Mouse (Mus musculus): ENCODE data around the gene Hist1h3c. TPM values are rescaled to one million over a fixed set of nuclear protein-coding genes. Genes with fewer than 3 reads are reported as not detected.
"Not testable (repeated sequence)": the region's sequence is repeated elsewhere in the genome, so short reads cannot be mapped to it uniquely, and the experiment has no call there.

Hist1h3c gene
- polyA plus RNA-seq, 1 experiment from 2014 or later: 1.6 TPM

DNA sequence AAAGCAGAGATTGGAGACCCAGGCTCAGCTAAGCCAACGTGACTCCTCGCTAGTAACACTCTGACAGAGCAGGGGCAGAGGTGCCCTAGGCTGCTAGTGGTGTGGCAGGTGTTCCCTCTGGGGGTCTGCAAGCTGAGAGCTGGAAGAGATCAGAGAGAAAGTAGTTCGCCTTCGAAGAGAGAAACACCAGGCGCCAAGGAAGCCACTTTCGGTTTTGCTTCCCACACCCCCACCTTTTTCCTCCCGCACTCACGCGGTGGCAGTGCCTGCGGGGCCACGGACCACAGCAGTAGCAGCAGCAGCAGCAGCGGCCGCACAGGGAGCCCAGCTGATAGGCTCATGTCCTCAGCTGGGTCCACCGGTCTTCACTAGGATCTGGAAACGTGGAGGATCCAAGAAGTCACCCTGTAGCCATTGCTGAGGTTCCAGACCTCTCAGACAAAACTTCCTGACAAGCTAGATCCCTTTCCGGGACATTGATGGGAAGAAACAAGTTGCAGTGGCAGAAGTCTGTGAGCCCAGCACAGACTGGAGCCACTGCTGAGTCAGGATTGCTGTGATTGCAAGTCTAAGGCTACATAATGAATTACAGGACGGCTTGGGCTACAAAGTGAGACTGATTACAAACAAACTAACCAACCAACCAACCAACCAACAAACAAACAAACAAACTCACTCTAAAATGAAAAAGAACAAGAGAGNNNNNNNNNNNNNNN lies 34.9 kb downstream of the Hist1h3c start, which contains the start of gene Hfe:
Hfe (minus strand) TSS at position 481 of the 716 bp plus-strand sequence.
- Histone ChIP-seq H3K9me3 (ENCODE audit: control insufficient read depth, low read length) (no peaks in the 10 kb centered on the region), H3K9ac (replicated peaks; ENCODE audit: low read depth, low read length) (peak within 1 kb of the TSS; percentile 43), H3K27me3 (replicated peaks; ENCODE audit: control insufficient read depth, insufficient read depth, low read length) (no peaks in the 10 kb centered on the region; the same call in 1 of the 2 replicates), H3K4me3 (replicated peaks; ENCODE audit: low read length) (peak within 1 kb of the TSS; percentile 35), H3K27ac (ENCODE audit: low read length) (no peak within 1 kb of the TSS), H3K4me2 (ENCODE audit: low read length) (peak within 1 kb of the TSS; percentile 56), H3K36me3 (ENCODE audit: control insufficient read depth, insufficient read depth) (no peaks in the 10 kb centered on the region), H3K4me1 (replicated peaks; ENCODE audit: control insufficient read depth, insufficient read depth, low read length) (peaks cover 12% of the 10 kb centered on the region)
- 0 out of 2 replicates have a peak, but pooled peaks have one; percentile 40 for ATAC-seq
- WGBS: 5% methylated on average over 17 of the region's 17 CpGs

DNA sequence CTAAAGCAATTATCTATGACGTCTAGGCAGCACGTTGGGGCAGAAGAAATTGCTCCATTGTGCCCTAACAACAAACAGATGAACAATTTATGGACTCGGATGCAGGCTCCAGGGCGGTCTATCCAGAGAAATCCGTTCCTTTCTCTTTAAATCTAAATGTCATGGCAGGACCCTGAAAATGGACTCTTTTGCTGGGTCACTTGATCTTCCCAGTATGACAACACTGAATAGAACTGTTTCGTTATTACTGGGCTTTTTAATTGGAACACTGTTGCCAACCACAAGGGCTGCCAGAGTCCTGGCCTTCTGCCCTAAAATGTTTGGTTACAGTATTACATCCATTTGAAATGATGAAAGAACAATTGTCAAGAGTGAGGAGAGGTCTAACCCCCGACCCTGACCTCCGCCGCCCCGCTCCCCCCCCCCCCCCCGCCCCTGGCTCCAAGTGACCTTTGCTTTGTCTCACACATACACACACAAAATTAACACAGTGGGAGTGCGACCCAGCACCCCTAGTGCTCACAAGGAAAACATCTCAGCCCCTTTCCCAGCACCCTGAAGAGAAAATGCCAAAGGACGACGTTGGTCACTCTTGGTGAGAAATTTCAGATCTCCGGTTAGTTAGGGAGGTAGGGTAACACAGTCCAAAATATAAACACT lies 35.6 kb downstream of the Hist1h3c start:
- 15% methylated on average over 15 of the region's 15 CpGs for WGBS
- H3K27me3 ChIP-seq (replicated peaks; ENCODE audit: control insufficient read depth, insufficient read depth, low read length): no peaks in the 10 kb centered on the region; the same call in 1 of the 2 replicates
- no peaks in the 10 kb centered on the region for H3K36me3 ChIP-seq (ENCODE audit: control insufficient read depth, insufficient read depth)
- ATAC-seq: no peak
- peaks cover 12% of the 10 kb centered on the region for H3K4me1 ChIP-seq (replicated peaks; ENCODE audit: control insufficient read depth, insufficient read depth, low read length)
- H3K4me2 ChIP-seq (ENCODE audit: low read length): peak overlapping the region; percentile 56
- no peaks in the 10 kb centered on the region for H3K9me3 ChIP-seq (ENCODE audit: control insufficient read depth, low read length)
- peak overlapping the region; percentile 43 for H3K9ac ChIP-seq (replicated peaks; ENCODE audit: low read depth, low read length)
- peak overlapping the region; percentile 35 for H3K4me3 ChIP-seq (replicated peaks; ENCODE audit: low read length)
- no peak overlapping the region for H3K27ac ChIP-seq (ENCODE audit: low read length)

DNA sequence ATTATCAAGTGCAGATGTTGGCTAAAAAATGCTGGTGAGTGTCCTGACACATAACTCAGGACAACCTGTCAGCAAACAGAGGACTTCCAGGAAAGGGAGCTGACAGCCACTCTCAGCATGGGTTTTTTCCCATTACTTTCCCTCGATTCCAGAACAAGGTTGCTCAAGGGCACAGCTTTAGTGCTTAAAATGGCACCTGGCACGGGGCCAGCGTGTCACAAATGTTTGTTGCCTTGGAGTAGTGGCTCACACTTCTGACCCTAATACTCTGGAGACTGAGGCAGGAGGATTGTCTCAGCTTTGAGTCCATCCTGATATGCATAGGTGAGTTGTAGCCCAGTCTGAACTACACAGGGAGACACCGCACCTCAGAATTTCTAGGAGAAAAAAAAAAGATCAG lies 36.7 kb downstream of the Hist1h3c start:
- H3K27me3 ChIP-seq (replicated peaks; ENCODE audit: control insufficient read depth, insufficient read depth, low read length): no peaks in the 10 kb centered on the region; the same call in 1 of the 2 replicates
- ATAC-seq: no peak
- H3K4me3 ChIP-seq (replicated peaks; ENCODE audit: low read length): no peak overlapping the region
- WGBS: 82% methylated on average over 4 of the region's 4 CpGs
- H3K4me1 ChIP-seq (replicated peaks; ENCODE audit: control insufficient read depth, insufficient read depth, low read length): peaks cover 12% of the 10 kb centered on the region
- H3K27ac ChIP-seq (ENCODE audit: low read length): no peak overlapping the region
- no peak overlapping the region for H3K4me2 ChIP-seq (ENCODE audit: low read length)
- H3K36me3 ChIP-seq (ENCODE audit: control insufficient read depth, insufficient read depth): no peaks in the 10 kb centered on the region
- H3K9ac ChIP-seq (replicated peaks; ENCODE audit: low read depth, low read length): no peak overlapping the region
- H3K9me3 ChIP-seq (ENCODE audit: control insufficient read depth, low read length): no peaks in the 10 kb centered on the region

DNA sequence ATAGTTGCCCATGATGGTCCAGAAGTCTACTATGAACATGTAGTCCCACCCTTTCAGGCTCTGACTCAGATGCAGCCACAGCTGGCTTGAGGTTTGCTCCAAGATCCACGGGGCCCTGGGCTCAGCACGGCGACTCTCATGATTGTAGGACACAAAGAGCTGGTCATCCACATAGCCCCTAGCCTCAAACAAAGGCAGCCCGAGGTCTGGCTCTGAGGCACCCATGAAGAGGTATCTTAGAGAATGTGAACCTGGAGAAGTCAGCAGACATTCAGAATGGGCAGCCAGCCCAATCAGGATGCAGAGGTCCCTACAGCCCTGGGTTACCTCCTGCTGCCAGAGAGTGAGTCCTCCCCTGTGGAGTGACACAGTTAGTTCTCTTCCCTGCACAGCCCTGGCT lies 37.4 kb downstream of the Hist1h3c start:
- no peak for ATAC-seq
- Histone ChIP-seq H3K4me3 (replicated peaks; ENCODE audit: low read length) (no peak overlapping the region), H3K36me3 (ENCODE audit: control insufficient read depth, insufficient read depth) (no peaks in the 10 kb centered on the region), H3K9me3 (ENCODE audit: control insufficient read depth, low read length) (no peaks in the 10 kb centered on the region), H3K27me3 (replicated peaks; ENCODE audit: control insufficient read depth, insufficient read depth, low read length) (no peaks in the 10 kb centered on the region; the same call in 1 of the 2 replicates), H3K27ac (ENCODE audit: low read length) (no peak overlapping the region), H3K9ac (replicated peaks; ENCODE audit: low read depth, low read length) (no peak overlapping the region), H3K4me2 (ENCODE audit: low read length) (no peak overlapping the region), H3K4me1 (replicated peaks; ENCODE audit: control insufficient read depth, insufficient read depth, low read length) (peaks cover 12% of the 10 kb centered on the region)
- WGBS: 87% methylated on average over 4 of the region's 4 CpGs

DNA sequence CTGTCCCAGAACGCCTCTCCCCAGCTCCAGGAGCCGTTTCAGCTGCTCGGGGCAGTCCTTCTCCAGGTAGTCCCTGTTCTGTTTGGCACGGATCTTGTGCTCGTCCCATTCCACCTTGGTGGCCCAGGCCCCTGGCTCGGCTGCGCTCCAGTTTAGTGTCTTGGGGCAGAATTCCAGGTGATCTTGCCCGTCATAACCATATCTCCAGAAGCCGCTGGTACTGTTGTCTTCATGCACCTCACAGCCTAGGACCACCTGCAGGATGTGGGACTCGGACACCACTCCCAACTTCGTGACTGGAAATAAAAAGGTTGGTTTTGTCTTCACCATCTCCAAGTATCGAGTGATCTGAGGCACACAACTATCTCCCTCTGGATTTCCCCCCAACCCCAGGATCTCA lies 38.6 kb downstream of the Hist1h3c start:
- no peak for ATAC-seq
- Histone ChIP-seq H3K9me3 (ENCODE audit: control insufficient read depth, low read length) (no peaks in the 10 kb centered on the region), H3K4me1 (replicated peaks; ENCODE audit: control insufficient read depth, insufficient read depth, low read length) (peaks cover 12% of the 10 kb centered on the region), H3K4me3 (replicated peaks; ENCODE audit: low read length) (no peak overlapping the region), H3K4me2 (ENCODE audit: low read length) (no peak overlapping the region), H3K9ac (replicated peaks; ENCODE audit: low read depth, low read length) (no peak overlapping the region), H3K27ac (ENCODE audit: low read length) (no peak overlapping the region), H3K27me3 (replicated peaks; ENCODE audit: control insufficient read depth, insufficient read depth, low read length) (no peaks in the 10 kb centered on the region; the same call in 1 of the 2 replicates), H3K36me3 (ENCODE audit: control insufficient read depth, insufficient read depth) (no peaks in the 10 kb centered on the region)
- WGBS: 91% methylated on average over 12 of the region's 12 CpGs

DNA sequence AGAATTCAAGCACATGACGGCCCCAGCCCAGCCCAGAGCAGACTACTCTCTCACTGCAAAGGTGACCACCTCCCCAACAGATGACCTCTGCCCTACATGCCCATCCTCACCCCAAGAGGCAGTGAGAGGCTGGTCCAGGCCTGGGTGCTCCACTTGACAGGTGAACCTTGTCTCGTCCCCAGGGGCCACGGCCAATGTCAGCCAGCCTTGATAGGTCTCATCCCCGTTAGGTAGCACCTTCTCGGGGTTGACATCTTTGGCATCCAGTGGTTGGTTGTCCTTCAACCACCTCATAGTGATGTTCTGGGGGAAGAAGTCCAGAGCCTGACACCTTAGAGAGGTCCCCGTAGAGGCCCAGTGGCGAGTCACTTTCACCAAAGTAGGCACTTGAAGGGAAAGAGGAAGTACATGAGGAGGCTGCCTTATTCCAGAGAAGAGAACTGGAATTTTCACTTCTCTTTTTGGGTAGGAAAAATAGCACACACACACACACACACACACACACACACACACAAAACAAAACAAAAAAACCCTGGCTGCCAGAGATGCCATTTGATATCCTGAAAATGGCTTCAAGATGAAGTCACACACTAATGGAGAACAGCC lies 39.5 kb downstream of the Hist1h3c start:
- 97% methylated on average over 7 of the region's 7 CpGs for WGBS
- Histone ChIP-seq H3K4me1 (replicated peaks; ENCODE audit: control insufficient read depth, insufficient read depth, low read length) (peaks cover 12% of the 10 kb centered on the region), H3K27ac (ENCODE audit: low read length) (no peak overlapping the region), H3K4me2 (ENCODE audit: low read length) (no peak overlapping the region), H3K9me3 (ENCODE audit: control insufficient read depth, low read length) (no peaks in the 10 kb centered on the region), H3K27me3 (replicated peaks; ENCODE audit: control insufficient read depth, insufficient read depth, low read length) (no peaks in the 10 kb centered on the region), H3K9ac (replicated peaks; ENCODE audit: low read depth, low read length) (no peak overlapping the region), H3K36me3 (ENCODE audit: control insufficient read depth, insufficient read depth) (no peaks in the 10 kb centered on the region), H3K4me3 (replicated peaks; ENCODE audit: low read length) (no peak overlapping the region)
- ATAC-seq: no peak

DNA sequence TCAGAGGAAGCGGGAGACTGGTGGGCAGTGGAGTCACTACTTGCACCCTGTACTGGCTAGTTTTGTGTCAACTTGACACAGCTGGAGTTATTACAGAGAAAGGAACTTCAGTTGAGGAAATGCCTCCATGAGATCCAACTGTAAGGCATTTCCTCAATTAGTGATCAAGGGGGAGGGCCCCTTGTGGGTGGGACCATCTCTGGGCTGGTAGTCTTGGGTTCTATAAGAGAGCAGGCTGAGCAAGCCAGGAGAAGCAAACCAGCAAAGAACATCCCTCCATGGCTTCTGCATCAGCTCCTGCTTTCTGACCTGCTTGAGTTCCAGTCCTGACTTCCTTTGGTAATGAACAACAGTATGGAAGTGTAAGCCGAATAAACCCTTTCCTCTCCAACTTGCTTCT lies 42.6 kb downstream of the Hist1h3c start:
- H3K9ac ChIP-seq (replicated peaks; ENCODE audit: low read depth, low read length); H3K27me3 ChIP-seq (replicated peaks; ENCODE audit: control insufficient read depth, insufficient read depth, low read length); H3K9me3 ChIP-seq (ENCODE audit: control insufficient read depth, low read length); ATAC-seq; H3K4me3 ChIP-seq (replicated peaks; ENCODE audit: low read length); H3K36me3 ChIP-seq (ENCODE audit: control insufficient read depth, insufficient read depth); H3K4me1 ChIP-seq (replicated peaks; ENCODE audit: control insufficient read depth, insufficient read depth, low read length); H3K27ac ChIP-seq (ENCODE audit: low read length); H3K4me2 ChIP-seq (ENCODE audit: low read length): not testable (repeated sequence)
- WGBS: 86% methylated on average over 2 of the region's 2 CpGs

DNA sequence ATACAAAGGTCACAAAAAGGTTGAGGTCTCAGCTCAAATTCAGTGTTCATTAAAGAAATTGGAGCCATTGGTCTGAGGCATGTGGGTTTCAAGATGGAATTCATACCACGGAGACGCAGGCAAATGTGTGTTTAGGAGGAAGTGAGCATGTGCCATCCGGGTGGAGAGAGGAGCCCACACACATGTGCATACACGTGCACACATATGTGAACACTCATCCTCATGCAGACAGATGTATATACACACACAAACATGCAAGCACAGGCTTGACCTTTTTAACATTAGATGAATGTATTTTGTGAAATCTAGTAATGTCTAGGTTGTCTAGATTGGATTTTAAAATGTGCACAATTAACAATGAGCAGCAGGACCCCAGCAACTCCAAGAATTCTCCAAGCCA lies 43.2 kb downstream of the Hist1h3c start:
- ATAC-seq: no peak
- H3K9ac ChIP-seq (replicated peaks; ENCODE audit: low read depth, low read length): no peak overlapping the region
- 84% methylated on average over 4 of the region's 4 CpGs for WGBS
- no peaks in the 10 kb centered on the region for H3K36me3 ChIP-seq (ENCODE audit: control insufficient read depth, insufficient read depth)
- H3K4me2 ChIP-seq (ENCODE audit: low read length): no peak overlapping the region
- peaks cover 4% of the 10 kb centered on the region for H3K4me1 ChIP-seq (replicated peaks; ENCODE audit: control insufficient read depth, insufficient read depth, low read length)
- no peaks in the 10 kb centered on the region for H3K27me3 ChIP-seq (replicated peaks; ENCODE audit: control insufficient read depth, insufficient read depth, low read length)
- no peak overlapping the region for H3K27ac ChIP-seq (ENCODE audit: low read length)
- no peaks in the 10 kb centered on the region for H3K9me3 ChIP-seq (ENCODE audit: control insufficient read depth, low read length)
- no peak overlapping the region for H3K4me3 ChIP-seq (replicated peaks; ENCODE audit: low read length)

DNA sequence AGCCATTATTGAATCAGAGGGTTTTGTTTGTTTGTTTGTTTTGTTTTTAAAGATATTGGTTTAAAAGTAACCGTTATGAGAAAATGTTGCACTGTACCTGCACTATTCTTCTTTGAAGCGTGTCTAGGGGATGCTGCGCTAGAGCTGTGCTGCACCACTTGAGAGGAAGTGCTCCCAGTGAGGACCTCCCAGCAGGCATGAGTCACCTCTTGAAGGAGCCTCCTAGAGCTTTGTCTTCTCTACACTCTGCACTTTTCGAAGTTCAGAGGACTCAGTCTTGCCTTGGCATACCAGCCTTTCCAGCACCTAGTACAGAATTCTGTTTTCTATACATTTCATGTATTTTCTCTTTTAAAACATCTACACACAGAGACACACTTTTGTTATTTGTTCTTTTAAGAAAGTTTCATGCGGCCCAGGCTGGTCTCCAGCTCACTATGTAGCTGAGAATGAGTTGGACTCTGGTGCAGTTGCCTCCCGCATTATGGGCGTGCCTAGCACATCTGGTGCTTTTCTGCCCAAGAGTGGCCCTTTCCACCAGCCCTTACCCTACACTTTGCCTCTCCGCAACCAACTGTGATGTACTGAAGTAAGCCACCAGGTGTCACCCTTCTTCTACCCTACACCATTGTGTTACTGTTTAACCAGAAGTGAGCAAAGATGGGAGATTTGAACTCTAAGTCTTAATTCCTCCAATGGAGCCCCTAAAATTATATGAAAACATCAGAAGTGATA lies 44.4 kb downstream of the Hist1h3c start:
- ATAC-seq: peak; percentile 30; the same call in 1 of the 2 replicates
- WGBS: 30% methylated on average over 8 of the region's 8 CpGs
- Histone ChIP-seq H3K27me3 (replicated peaks; ENCODE audit: control insufficient read depth, insufficient read depth, low read length) (no peaks in the 10 kb centered on the region), H3K4me2 (ENCODE audit: low read length) (no peak overlapping the region), H3K4me1 (replicated peaks; ENCODE audit: control insufficient read depth, insufficient read depth, low read length) (peaks cover 4% of the 10 kb centered on the region), H3K9ac (replicated peaks; ENCODE audit: low read depth, low read length) (no peak overlapping the region), H3K9me3 (ENCODE audit: control insufficient read depth, low read length) (no peaks in the 10 kb centered on the region), H3K4me3 (replicated peaks; ENCODE audit: low read length) (no peak overlapping the region), H3K27ac (ENCODE audit: low read length) (no peak overlapping the region), H3K36me3 (ENCODE audit: control insufficient read depth, insufficient read depth) (no peaks in the 10 kb centered on the region)
